Mouse (Mus musculus): ENCODE measurements around the gene Sh2d2a. TPM values are rescaled to one million over a fixed set of nuclear protein-coding genes. Genes with fewer than 3 reads are reported as not detected.
"Not testable (repeated sequence)": the region's sequence is repeated elsewhere in the genome, so short reads cannot be mapped to it uniquely, and the experiment has no call there.

Gene Sh2d2a
- polyA plus RNA-seq, 2 experiments, result 0.04 to 0.10 TPM

GRCm38 (mm10) chr3:87812413-87812812 is 34.1 kb upstream of the Sh2d2a start:
- H3K9ac ChIP-seq (replicated peaks), result no peak overlapping the region
- H3K9me3 ChIP-seq (ENCODE audit: control insufficient read depth, low read length), result no peaks in the 10 kb centered on the region
- no peak for DNase-seq (ENCODE audit: low read depth in 3 of 3, low spot score in 3 of 3)
- H3K27ac ChIP-seq, result no peak overlapping the region
- TF ChIP-seq CTCF (IDR thresholded peaks at IDR 0.05; ENCODE audit: low read depth) (no peak), EP300 (IDR thresholded peaks at IDR 0.05; ENCODE audit: low read depth) (no peak)
- no peaks in the 10 kb centered on the region for H3K36me3 ChIP-seq (replicated peaks; ENCODE audit: control insufficient read depth, insufficient read depth, low read depth)
- peaks cover 18% of the 10 kb centered on the region for H3K27me3 ChIP-seq (ENCODE audit: control insufficient read depth, insufficient read depth, low read length)
- no peaks in the 10 kb centered on the region for H3K4me1 ChIP-seq (replicated peaks; ENCODE audit: control insufficient read depth in 2 of 2, insufficient read depth in 2 of 2, low read length in 1 of 2)
- H3K4me3 ChIP-seq (ENCODE audit: insufficient read depth in 1 of 2, low read depth in 2 of 2, low read length in 2 of 2), result no peak overlapping the region
- H3K4me2 ChIP-seq (ENCODE audit: low read depth), result no peak overlapping the region
- no peak for ATAC-seq (ENCODE audit: insufficient read depth)
- 54% methylated on average over 4 of the region's 4 CpGs for WGBS (ENCODE audit: insufficient replicate concordance)

DNA sequence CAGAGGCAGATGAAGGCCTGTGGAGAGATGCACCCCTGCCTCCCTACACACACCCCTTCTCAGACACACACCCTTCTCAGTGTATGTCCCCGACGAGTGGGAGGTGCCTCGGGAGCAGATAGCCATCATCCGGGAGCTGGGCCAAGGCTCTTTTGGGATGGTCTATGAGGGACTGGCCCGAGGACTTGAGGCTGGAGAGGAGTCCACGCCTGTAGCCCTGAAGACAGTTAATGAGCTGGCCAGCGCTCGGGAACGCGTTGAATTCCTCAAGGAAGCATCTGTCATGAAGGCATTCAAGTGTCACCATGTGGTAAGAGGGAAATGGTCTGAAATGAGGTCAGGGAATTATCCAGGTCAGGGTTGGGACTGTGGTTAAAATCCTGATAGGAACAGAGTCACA is 33.7 kb upstream of the Sh2d2a start:
- WGBS (ENCODE audit: insufficient replicate concordance), result 43% methylated on average over 10 of the region's 10 CpGs
- Histone ChIP-seq H3K4me2 (ENCODE audit: low read depth) (no peak overlapping the region), H3K36me3 (replicated peaks; ENCODE audit: control insufficient read depth, insufficient read depth, low read depth) (no peaks in the 10 kb centered on the region), H3K27ac (no peak overlapping the region), H3K4me3 (ENCODE audit: insufficient read depth in 1 of 2, low read depth in 2 of 2, low read length in 2 of 2) (no peak overlapping the region), H3K27me3 (ENCODE audit: control insufficient read depth, insufficient read depth, low read length) (peaks cover 21% of the 10 kb centered on the region), H3K9me3 (ENCODE audit: control insufficient read depth, low read length) (no peaks in the 10 kb centered on the region), H3K4me1 (replicated peaks; ENCODE audit: control insufficient read depth in 2 of 2, insufficient read depth in 2 of 2, low read length in 1 of 2) (no peaks in the 10 kb centered on the region), H3K9ac (replicated peaks) (no peak overlapping the region)
- DNase-seq (ENCODE audit: low read depth in 3 of 3, low spot score in 3 of 3) (no peak), ATAC-seq (ENCODE audit: insufficient read depth) (no peak)
- TF ChIP-seq EP300 (IDR thresholded peaks at IDR 0.05; ENCODE audit: low read depth), result no peak
- TF ChIP-seq CTCF (IDR thresholded peaks at IDR 0.05; ENCODE audit: low read depth), result no peak

DNA sequence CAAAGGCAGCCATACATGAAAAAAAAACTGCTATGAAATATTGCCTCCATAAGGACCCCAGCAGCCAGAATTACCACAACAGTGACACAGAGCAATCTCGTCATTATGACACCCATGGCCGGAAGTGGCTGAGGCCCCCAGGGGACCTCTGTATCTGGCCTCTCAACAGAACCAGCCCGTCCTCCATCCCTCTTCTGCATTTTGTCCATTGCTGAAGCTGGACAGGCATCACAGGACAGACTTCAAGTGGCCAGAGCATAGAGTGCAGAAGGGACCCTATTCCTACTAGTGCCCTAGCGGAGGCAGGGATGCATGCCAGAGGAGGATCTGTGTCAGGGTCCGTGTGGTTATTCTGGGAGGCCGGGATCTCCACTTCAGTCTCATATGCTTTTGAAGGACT is 30.4 kb upstream of the Sh2d2a start:
- Histone ChIP-seq H3K4me1 (replicated peaks; ENCODE audit: control insufficient read depth in 2 of 2, insufficient read depth in 2 of 2, low read length in 1 of 2) (no peaks in the 10 kb centered on the region), H3K27ac (no peak overlapping the region), H3K4me2 (ENCODE audit: low read depth) (no peak overlapping the region), H3K27me3 (ENCODE audit: control insufficient read depth, insufficient read depth, low read length) (peaks cover 4% of the 10 kb centered on the region), H3K36me3 (replicated peaks; ENCODE audit: control insufficient read depth, insufficient read depth, low read depth) (no peaks in the 10 kb centered on the region), H3K9ac (replicated peaks) (no peak overlapping the region), H3K9me3 (ENCODE audit: control insufficient read depth, low read length) (no peaks in the 10 kb centered on the region), H3K4me3 (ENCODE audit: insufficient read depth in 1 of 2, low read depth in 2 of 2, low read length in 2 of 2) (no peak overlapping the region)
- 36% methylated on average over 6 of the region's 6 CpGs for WGBS (ENCODE audit: insufficient replicate concordance)
- DNase-seq (ENCODE audit: low read depth in 3 of 3, low spot score in 3 of 3), result no peak
- ATAC-seq (ENCODE audit: insufficient read depth), result no peak
- TF ChIP-seq EP300 (IDR thresholded peaks at IDR 0.05; ENCODE audit: low read depth) (no peak), CTCF (IDR thresholded peaks at IDR 0.05; ENCODE audit: low read depth) (no peak)

DNA sequence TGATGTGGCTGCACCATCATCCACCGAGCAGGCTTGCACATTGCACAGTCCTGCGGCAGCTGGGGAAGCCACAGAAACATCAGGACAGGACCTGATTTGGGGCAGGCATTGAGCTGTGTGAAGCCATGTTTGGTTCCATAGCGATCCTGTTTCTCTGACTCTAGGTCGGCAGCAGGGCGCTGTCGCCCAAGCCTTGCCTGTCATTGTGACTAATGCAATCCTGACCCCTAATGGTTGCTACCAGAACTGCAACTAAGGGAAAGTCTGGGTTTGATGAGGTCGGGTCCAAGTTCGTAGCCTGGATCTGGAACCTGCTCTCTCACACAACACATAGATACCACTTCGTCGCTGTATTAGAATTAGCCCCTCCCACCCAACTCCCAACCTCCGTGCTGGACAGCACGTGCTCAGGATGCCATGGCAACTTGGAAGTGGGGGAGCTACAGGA is 29.9 kb upstream of the Sh2d2a start:
- no peaks in the 10 kb centered on the region for H3K9me3 ChIP-seq (ENCODE audit: control insufficient read depth, low read length)
- TF ChIP-seq CTCF (IDR thresholded peaks at IDR 0.05; ENCODE audit: low read depth), result peak; percentile 96
- no peak for TF ChIP-seq EP300 (IDR thresholded peaks at IDR 0.05; ENCODE audit: low read depth)
- H3K4me1 ChIP-seq (replicated peaks; ENCODE audit: control insufficient read depth in 2 of 2, insufficient read depth in 2 of 2, low read length in 1 of 2), result no peaks in the 10 kb centered on the region
- H3K27ac ChIP-seq, result no peak overlapping the region
- ATAC-seq (ENCODE audit: insufficient read depth) (no peak), DNase-seq (ENCODE audit: low read depth in 3 of 3, low spot score in 3 of 3) (peak; percentile 42 to 55 (median 43))
- H3K9ac ChIP-seq (replicated peaks), result no peak overlapping the region
- 3% methylated on average over 12 of the region's 12 CpGs for WGBS (ENCODE audit: insufficient replicate concordance)
- H3K27me3 ChIP-seq (ENCODE audit: control insufficient read depth, insufficient read depth, low read length), result peaks cover 4% of the 10 kb centered on the region; the same call in 1 of the 2 replicates
- no peak overlapping the region for H3K4me3 ChIP-seq (ENCODE audit: insufficient read depth in 1 of 2, low read depth in 2 of 2, low read length in 2 of 2)
- no peak overlapping the region for H3K4me2 ChIP-seq (ENCODE audit: low read depth)
- H3K36me3 ChIP-seq (replicated peaks; ENCODE audit: control insufficient read depth, insufficient read depth, low read depth), result no peaks in the 10 kb centered on the region

DNA sequence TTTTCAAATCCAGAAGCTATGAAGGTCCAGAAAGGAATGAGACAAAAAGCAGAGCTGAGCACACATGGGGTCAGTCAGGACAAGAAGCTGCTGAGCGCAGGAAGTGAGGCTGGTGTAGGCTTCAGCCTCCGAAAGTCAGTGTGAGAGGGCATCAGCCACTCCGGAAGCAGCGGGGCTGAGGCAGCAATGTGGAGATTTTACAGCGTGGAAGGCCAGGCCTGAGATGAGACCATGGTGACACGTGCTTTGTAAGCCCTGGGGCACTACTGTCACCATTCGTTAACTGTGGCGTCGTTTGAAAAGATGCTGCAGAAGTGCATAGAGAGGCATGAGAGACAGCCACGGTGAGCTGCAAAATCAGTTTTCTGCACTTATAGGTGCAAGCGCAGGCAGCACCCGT is 28.3 kb upstream of the Sh2d2a start:
- ATAC-seq (ENCODE audit: insufficient read depth) (no peak), DNase-seq (ENCODE audit: low read depth in 3 of 3, low spot score in 3 of 3) (no peak)
- no peak overlapping the region for H3K4me3 ChIP-seq (ENCODE audit: insufficient read depth in 1 of 2, low read depth in 2 of 2, low read length in 2 of 2)
- H3K27me3 ChIP-seq (ENCODE audit: control insufficient read depth, insufficient read depth, low read length), result peaks cover 4% of the 10 kb centered on the region; the same call in 1 of the 2 replicates
- no peak for TF ChIP-seq EP300 (IDR thresholded peaks at IDR 0.05; ENCODE audit: low read depth)
- TF ChIP-seq CTCF (IDR thresholded peaks at IDR 0.05; ENCODE audit: low read depth), result no peak
- no peaks in the 10 kb centered on the region for H3K36me3 ChIP-seq (replicated peaks; ENCODE audit: control insufficient read depth, insufficient read depth, low read depth)
- no peaks in the 10 kb centered on the region for H3K9me3 ChIP-seq (ENCODE audit: control insufficient read depth, low read length)
- WGBS (ENCODE audit: insufficient replicate concordance), result 58% methylated on average over 12 of the region's 12 CpGs
- H3K4me1 ChIP-seq (replicated peaks; ENCODE audit: control insufficient read depth in 2 of 2, insufficient read depth in 2 of 2, low read length in 1 of 2), result no peaks in the 10 kb centered on the region
- H3K27ac ChIP-seq, result no peak overlapping the region
- no peak overlapping the region for H3K9ac ChIP-seq (replicated peaks)
- H3K4me2 ChIP-seq (ENCODE audit: low read depth), result no peak overlapping the region

DNA sequence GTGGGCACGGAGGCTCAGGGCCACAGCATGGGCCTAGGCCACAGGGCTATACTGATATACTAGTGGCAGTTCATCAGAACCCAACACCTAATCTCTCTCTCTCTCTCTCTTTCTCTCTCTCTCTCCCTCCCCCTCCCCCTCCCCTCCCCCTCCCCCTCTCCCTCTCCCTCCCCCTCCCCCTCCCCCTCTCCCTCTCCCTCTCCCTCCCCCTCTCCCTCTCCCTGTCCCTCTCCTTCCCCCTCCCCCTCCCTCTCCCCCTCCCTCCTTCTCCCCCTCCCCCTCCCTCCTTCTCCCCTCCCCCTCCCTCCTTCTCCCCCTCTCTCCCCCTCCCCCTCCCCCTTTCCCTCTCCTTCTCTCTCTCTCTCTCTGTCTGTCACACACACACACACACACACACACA is 22.3 kb upstream of the Sh2d2a start, which contains the start of gene Pear1:
TSS of gene Pear1 (minus strand) at position 101 of the 400 bp plus-strand sequence.
- H3K27ac ChIP-seq; H3K4me1 ChIP-seq (replicated peaks; ENCODE audit: control insufficient read depth in 2 of 2, insufficient read depth in 2 of 2, low read length in 1 of 2); H3K27me3 ChIP-seq (ENCODE audit: control insufficient read depth, insufficient read depth, low read length); H3K36me3 ChIP-seq (replicated peaks; ENCODE audit: control insufficient read depth, insufficient read depth, low read depth); H3K4me3 ChIP-seq (ENCODE audit: insufficient read depth in 1 of 2, low read depth in 2 of 2, low read length in 2 of 2); H3K9me3 ChIP-seq (ENCODE audit: control insufficient read depth, low read length); DNase-seq (ENCODE audit: low read depth in 3 of 3, low spot score in 3 of 3); ATAC-seq (ENCODE audit: insufficient read depth); H3K9ac ChIP-seq (replicated peaks); H3K4me2 ChIP-seq (ENCODE audit: low read depth): not testable (repeated sequence)
- 61% methylated on average over 1 of the region's 1 CpGs for WGBS (ENCODE audit: insufficient replicate concordance)

Measured in liver, embryonic 14.5 days (tissue).